Mouse (Mus musculus): ENCODE measurements around the gene Lrrc4.

The Lrrc4 gene

GRCm38 (mm10) chr6:28664716-28665115 lies 166.8 kb downstream of the Lrrc4 start:
- in situ Hi-C loops (cut with MboI; ENCODE audit: low pct_unique_long_range_greater_than_20kb in 1 of 2, low sequenced_read_pairs in 2 of 2, unreplicated experiment in 1 of 2): no loop called here

- in situ Hi-C loops (cut with MboI; ENCODE audit: low pct_unique_long_range_greater_than_20kb in 1 of 2, low sequenced_read_pairs in 2 of 2, unreplicated experiment in 1 of 2): no loop called here
Observed at GRCm38 (mm10) chr6:28663670-28664069, 167.9 kb downstream of the Lrrc4 start.

DNA sequence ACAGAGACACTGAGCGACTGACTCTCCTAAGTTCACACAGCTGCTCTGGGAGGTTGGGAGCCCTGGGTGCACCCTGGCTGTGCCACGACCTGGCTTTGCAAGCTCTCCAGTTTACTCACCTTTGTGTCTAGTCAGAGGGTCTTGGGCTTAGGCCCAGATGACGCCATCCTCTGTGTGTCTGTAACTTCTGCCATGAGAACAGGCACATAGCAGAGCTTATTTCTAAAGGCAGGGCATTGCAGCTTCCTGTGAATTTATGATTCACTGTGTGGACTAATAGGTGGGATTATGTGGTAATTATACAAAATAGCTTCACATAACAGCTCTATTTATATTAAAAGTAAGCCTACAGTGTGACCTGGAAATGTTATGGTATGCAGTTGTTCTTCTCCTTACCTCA lies 168.5 kb downstream of the Lrrc4 start:
- in situ Hi-C loops (cut with MboI; ENCODE audit: low pct_unique_long_range_greater_than_20kb in 1 of 2, low sequenced_read_pairs in 2 of 2, unreplicated experiment in 1 of 2): no loop called here

DNA sequence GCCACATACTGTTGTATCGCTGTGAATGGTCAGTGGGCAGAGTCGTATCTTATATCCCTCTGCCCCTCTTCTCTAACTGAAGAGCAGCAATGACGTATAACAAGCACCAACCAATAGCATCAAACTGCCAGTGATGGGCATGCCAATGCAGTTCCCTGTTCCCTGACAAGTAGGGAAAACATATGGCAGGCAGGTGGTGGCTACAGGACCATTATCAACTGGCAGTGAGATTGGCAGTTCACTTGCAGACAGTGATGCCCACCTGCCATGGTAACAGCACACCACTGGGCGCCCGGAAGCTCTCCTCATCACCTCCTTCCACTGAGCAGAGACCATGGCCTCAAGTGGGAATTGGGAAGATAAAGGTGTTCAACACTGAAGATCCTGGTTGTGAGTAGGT lies 175.0 kb downstream of the Lrrc4 start:
- in situ Hi-C loops (cut with MboI; ENCODE audit: low pct_unique_long_range_greater_than_20kb in 1 of 2, low sequenced_read_pairs in 2 of 2, unreplicated experiment in 1 of 2): no loop called here

GRCm38 (mm10) chr6:28645231-28645630 lies 186.3 kb downstream of the Lrrc4 start:
- in situ Hi-C loops (cut with MboI; ENCODE audit: low pct_unique_long_range_greater_than_20kb in 1 of 2, low sequenced_read_pairs in 2 of 2, unreplicated experiment in 1 of 2): no loop called here

- in situ Hi-C loops (cut with MboI; ENCODE audit: low pct_unique_long_range_greater_than_20kb in 1 of 2, low sequenced_read_pairs in 2 of 2, unreplicated experiment in 1 of 2): no loop called here
Observed at GRCm38 (mm10) chr6:28642909-28643308, 188.6 kb downstream of the Lrrc4 start.

DNA sequence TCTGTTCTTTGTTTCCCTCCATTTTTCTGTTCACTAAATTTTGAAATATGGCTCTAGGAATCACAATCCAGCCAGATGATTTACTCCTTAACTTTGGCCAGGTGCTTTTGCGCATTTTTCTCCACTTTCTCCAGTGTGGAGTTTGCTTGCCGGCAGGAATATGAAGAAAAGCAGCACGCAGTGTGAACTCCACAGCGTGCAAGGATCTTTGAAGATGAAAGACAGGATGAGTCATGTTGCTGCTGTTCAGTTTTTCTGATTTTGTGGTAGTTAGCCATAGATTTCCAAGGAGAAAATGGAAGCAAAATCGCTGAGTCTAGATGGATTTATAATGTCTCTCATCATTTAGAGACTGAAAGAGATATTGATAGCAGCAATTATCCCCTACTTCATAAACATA lies 191.5 kb downstream of the Lrrc4 start:
- in situ Hi-C loops (cut with MboI; ENCODE audit: low pct_unique_long_range_greater_than_20kb in 1 of 2, low sequenced_read_pairs in 2 of 2, unreplicated experiment in 1 of 2): no loop called here

GRCm38 (mm10) chr6:28635531-28636348 lies 195.8 kb downstream of the Lrrc4 start:
- in situ Hi-C loops (cut with MboI; ENCODE audit: low pct_unique_long_range_greater_than_20kb in 1 of 2, low sequenced_read_pairs in 2 of 2, unreplicated experiment in 1 of 2): no loop called here

DNA sequence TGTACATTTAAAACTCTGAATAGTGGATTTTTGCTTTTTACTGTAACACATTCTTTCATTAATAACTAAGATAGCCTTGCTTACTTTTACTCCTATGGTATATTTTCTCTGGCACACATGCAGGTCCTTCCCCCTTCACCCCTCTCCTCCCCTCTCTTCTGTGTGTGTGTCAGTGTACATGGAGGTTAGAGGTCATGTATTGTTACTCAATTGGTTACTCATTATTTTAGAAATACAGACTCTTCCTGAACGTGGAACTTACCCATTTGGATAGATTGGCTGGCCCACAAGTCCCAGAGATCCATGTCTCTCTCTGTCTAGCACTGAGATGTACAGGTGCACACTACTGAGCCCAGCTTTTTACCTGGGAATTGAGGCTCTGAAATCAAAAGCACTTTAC lies 196.5 kb downstream of the Lrrc4 start:
- in situ Hi-C loops (cut with MboI; ENCODE audit: low pct_unique_long_range_greater_than_20kb in 1 of 2, low sequenced_read_pairs in 2 of 2, unreplicated experiment in 1 of 2): no loop called here

- in situ Hi-C loops (cut with MboI; ENCODE audit: low pct_unique_long_range_greater_than_20kb in 1 of 2, low sequenced_read_pairs in 2 of 2, unreplicated experiment in 1 of 2): no loop called here
Observed at GRCm38 (mm10) chr6:28633656-28634055, 197.9 kb downstream of the Lrrc4 start.

- in situ Hi-C loops (cut with MboI; ENCODE audit: low pct_unique_long_range_greater_than_20kb in 1 of 2, low sequenced_read_pairs in 2 of 2, unreplicated experiment in 1 of 2): no loop called here
Observed at GRCm38 (mm10) chr6:28633120-28633519, 198.4 kb downstream of the Lrrc4 start.

DNA sequence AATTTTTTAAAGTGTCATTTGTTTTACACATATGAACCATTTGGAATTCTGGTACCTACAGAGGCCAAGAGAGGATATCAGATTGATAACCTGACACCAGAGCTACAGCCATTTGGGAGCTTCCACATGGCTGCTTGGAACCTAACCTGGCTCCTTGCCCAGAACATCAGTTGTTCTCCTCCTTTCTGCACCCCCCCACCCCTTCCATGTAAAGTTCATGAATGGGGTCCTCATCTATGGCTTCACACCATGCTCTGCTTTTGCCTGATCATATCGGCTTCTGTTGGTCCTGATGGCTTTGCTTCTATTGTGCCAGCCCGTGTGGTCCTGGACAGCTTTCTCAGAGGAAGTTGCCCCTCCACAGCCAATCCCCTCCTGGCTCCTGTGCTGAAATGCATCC lies 200.6 kb downstream of the Lrrc4 start:
- in situ Hi-C loops (cut with MboI; ENCODE audit: low pct_unique_long_range_greater_than_20kb in 1 of 2, low sequenced_read_pairs in 2 of 2, unreplicated experiment in 1 of 2): no loop called here

- in situ Hi-C loops (cut with MboI; ENCODE audit: low pct_unique_long_range_greater_than_20kb in 1 of 2, low sequenced_read_pairs in 2 of 2, unreplicated experiment in 1 of 2): no loop called here
Observed at GRCm38 (mm10) chr6:28629866-28630265, 201.7 kb downstream of the Lrrc4 start.

DNA sequence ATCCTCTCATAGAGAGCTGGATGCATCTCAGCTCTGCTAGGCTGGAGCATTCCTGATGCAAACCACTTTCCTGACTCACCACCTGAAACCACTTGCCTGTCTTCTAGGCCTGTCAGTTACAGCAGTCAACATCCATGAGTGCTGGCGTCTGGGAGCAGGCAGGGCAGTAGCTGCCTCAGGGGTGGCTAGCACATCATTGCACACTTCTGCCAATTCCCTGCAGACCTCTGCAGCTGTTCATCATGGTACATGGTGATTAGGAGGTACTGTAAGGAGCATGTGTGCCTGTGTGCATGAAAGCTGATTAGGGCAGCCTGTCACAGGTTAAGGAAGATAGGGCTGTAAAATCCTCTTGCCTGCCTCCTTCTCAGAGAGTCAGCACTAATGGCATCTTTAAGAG lies 203.1 kb downstream of the Lrrc4 start:
- in situ Hi-C loops (cut with MboI; ENCODE audit: low pct_unique_long_range_greater_than_20kb in 1 of 2, low sequenced_read_pairs in 2 of 2, unreplicated experiment in 1 of 2): no loop called here

GRCm38 (mm10) chr6:28622963-28623362 lies 208.6 kb downstream of the Lrrc4 start:
- in situ Hi-C loops (cut with MboI; ENCODE audit: low pct_unique_long_range_greater_than_20kb in 1 of 2, low sequenced_read_pairs in 2 of 2, unreplicated experiment in 1 of 2): no loop called here

GRCm38 (mm10) chr6:28622522-28622921 lies 209.0 kb downstream of the Lrrc4 start:
- in situ Hi-C loops (cut with MboI; ENCODE audit: low pct_unique_long_range_greater_than_20kb in 1 of 2, low sequenced_read_pairs in 2 of 2, unreplicated experiment in 1 of 2): no loop called here

- in situ Hi-C loops (cut with MboI; ENCODE audit: low pct_unique_long_range_greater_than_20kb in 1 of 2, low sequenced_read_pairs in 2 of 2, unreplicated experiment in 1 of 2): no loop called here
Observed at GRCm38 (mm10) chr6:28621961-28622360, 209.6 kb downstream of the Lrrc4 start.

- in situ Hi-C loops (cut with MboI; ENCODE audit: low pct_unique_long_range_greater_than_20kb in 1 of 2, low sequenced_read_pairs in 2 of 2, unreplicated experiment in 1 of 2): no loop called here
Observed at GRCm38 (mm10) chr6:28621431-28621830, 210.1 kb downstream of the Lrrc4 start.

GRCm38 (mm10) chr6:28618751-28619153 lies 212.8 kb downstream of the Lrrc4 start:
- in situ Hi-C loops (cut with MboI; ENCODE audit: low pct_unique_long_range_greater_than_20kb in 1 of 2, low sequenced_read_pairs in 2 of 2, unreplicated experiment in 1 of 2): no loop called here

- in situ Hi-C loops (cut with MboI; ENCODE audit: low pct_unique_long_range_greater_than_20kb in 1 of 2, low sequenced_read_pairs in 2 of 2, unreplicated experiment in 1 of 2): no loop called here
Observed at GRCm38 (mm10) chr6:28618299-28618698, 213.2 kb downstream of the Lrrc4 start.
